Mouse (Mus musculus): ENCODE results near the gene Gm28308. TPM values are rescaled to one million over a fixed set of nuclear protein-coding genes. Genes with fewer than 3 reads are reported as not detected.
A peak's percentile ranks its signal among the peaks of the same experiment; 100 is the strongest.

The Gm28308 gene
- polyA plus RNA-seq, 1 experiment from 2014 or later = not detected

- DNase-seq (ENCODE audit: low spot score) (peak; percentile 98), ATAC-seq (peak; percentile 93)
- peak within 1 kb of the TSS; percentile 60 for H3K4me3 ChIP-seq (ENCODE audit: low read depth, low read length)
- no peaks in the 10 kb centered on the region; the same call in 1 of the 2 replicates for H3K4me1 ChIP-seq (ENCODE audit: insufficient read depth, low read depth, low read length)
- H3K27me3 ChIP-seq (replicated peaks; ENCODE audit: insufficient read depth, low read length) = peaks cover 30% of the 10 kb centered on the region; the same call in 1 of the 2 replicates
- peak within 1 kb of the TSS; percentile 55 for H3K4me2 ChIP-seq (replicated peaks; ENCODE audit: low read depth, low read length)
- H3K9ac ChIP-seq (replicated peaks; ENCODE audit: low read depth) = peak within 1 kb of the TSS; percentile 92
- H3K36me3 ChIP-seq (ENCODE audit: insufficient read depth, low read length) = no peaks in the 10 kb centered on the region
- no peaks in the 10 kb centered on the region for H3K9me3 ChIP-seq (ENCODE audit: low read length)
- TF ChIP-seq CTCF (IDR thresholded peaks at IDR 0.05) (peak; percentile 94), EP300 (IDR thresholded peaks at IDR 0.05) (peak; percentile 84)
- under 1% methylated on average over 65 of the region's 65 CpGs for WGBS
- H3K27ac ChIP-seq (ENCODE audit: low read length) = peak within 1 kb of the TSS; percentile 87
These were observed 8.9 kb downstream of the Gm28308 start, which contains the start of gene Hoxa5 for GRCm38 (mm10) chr6:52204050-52204752. TSS of gene Hoxa5 (minus strand) at chr6:52204587.

GRCm38 (mm10) chr6:52203371-52204049 lies 9.6 kb downstream of the Gm28308 start:
- H3K9ac ChIP-seq (replicated peaks; ENCODE audit: low read depth) = peak overlapping the region; percentile 92
- H3K4me2 ChIP-seq (replicated peaks; ENCODE audit: low read depth, low read length) = peak overlapping the region; percentile 55
- 2% methylated on average over 46 of the region's 46 CpGs for WGBS
- H3K9me3 ChIP-seq (ENCODE audit: low read length) = no peaks in the 10 kb centered on the region
- peak; percentile 17 for ATAC-seq
- TF ChIP-seq CTCF (IDR thresholded peaks at IDR 0.05) (no peak), EP300 (IDR thresholded peaks at IDR 0.05) (no peak)
- H3K4me3 ChIP-seq (ENCODE audit: low read depth, low read length) = peak overlapping the region; percentile 60
- peak overlapping the region; percentile 87 for H3K27ac ChIP-seq (ENCODE audit: low read length)
- peaks cover 26% of the 10 kb centered on the region; the same call in 1 of the 2 replicates for H3K27me3 ChIP-seq (replicated peaks; ENCODE audit: insufficient read depth, low read length)
- no peaks in the 10 kb centered on the region for H3K36me3 ChIP-seq (ENCODE audit: insufficient read depth, low read length)
- no peak for DNase-seq (ENCODE audit: low spot score)
- H3K4me1 ChIP-seq (ENCODE audit: insufficient read depth, low read depth, low read length) = no peaks in the 10 kb centered on the region; the same call in 1 of the 2 replicates

- H3K4me3 ChIP-seq (ENCODE audit: low read depth, low read length) = peak overlapping the region; percentile 60
- DNase-seq (ENCODE audit: low spot score) (no peak), ATAC-seq (no peak)
- peak overlapping the region; percentile 55 for H3K4me2 ChIP-seq (replicated peaks; ENCODE audit: low read depth, low read length)
- no peaks in the 10 kb centered on the region for H3K36me3 ChIP-seq (ENCODE audit: insufficient read depth, low read length)
- peak overlapping the region; percentile 92 for H3K9ac ChIP-seq (replicated peaks; ENCODE audit: low read depth)
- 11% methylated on average over 10 of the region's 10 CpGs for WGBS
- peaks cover 26% of the 10 kb centered on the region; the same call in 1 of the 2 replicates for H3K27me3 ChIP-seq (replicated peaks; ENCODE audit: insufficient read depth, low read length)
- peak overlapping the region; percentile 87 for H3K27ac ChIP-seq (ENCODE audit: low read length)
- TF ChIP-seq CTCF (IDR thresholded peaks at IDR 0.05) (no peak), EP300 (IDR thresholded peaks at IDR 0.05) (no peak)
- no peaks in the 10 kb centered on the region; the same call in 1 of the 2 replicates for H3K4me1 ChIP-seq (ENCODE audit: insufficient read depth, low read depth, low read length)
- H3K9me3 ChIP-seq (ENCODE audit: low read length) = no peaks in the 10 kb centered on the region
These were observed 10.1 kb downstream of the Gm28308 start for GRCm38 (mm10) chr6:52203121-52203370.

GRCm38 (mm10) chr6:52202362-52203120 lies 10.6 kb downstream of the Gm28308 start:
- Histone ChIP-seq H3K27me3 (replicated peaks; ENCODE audit: insufficient read depth, low read length) (peaks cover 26% of the 10 kb centered on the region; the same call in 1 of the 2 replicates), H3K9ac (replicated peaks; ENCODE audit: low read depth) (peak overlapping the region; percentile 92)
- 8% methylated on average over 22 of the region's 22 CpGs for WGBS

GRCm38 (mm10) chr6:52201269-52201668 lies 11.9 kb downstream of the Gm28308 start:
- Histone ChIP-seq H3K4me2 (replicated peaks; ENCODE audit: low read depth, low read length) (peak overlapping the region; percentile 55), H3K27ac (ENCODE audit: low read length) (peak overlapping the region; percentile 83), H3K4me3 (ENCODE audit: low read depth, low read length) (peak overlapping the region; percentile 22), H3K36me3 (ENCODE audit: insufficient read depth, low read length) (no peaks in the 10 kb centered on the region), H3K4me1 (ENCODE audit: insufficient read depth, low read depth, low read length) (no peaks in the 10 kb centered on the region; the same call in 1 of the 2 replicates), H3K27me3 (replicated peaks; ENCODE audit: insufficient read depth, low read length) (peaks cover 14% of the 10 kb centered on the region; the same call in 1 of the 2 replicates), H3K9me3 (ENCODE audit: low read length) (no peaks in the 10 kb centered on the region), H3K9ac (replicated peaks; ENCODE audit: low read depth) (peak overlapping the region; percentile 20; the same call in 1 of the 2 replicates)
- 67% methylated on average over 1 of the region's 1 CpGs for WGBS
- no peak for ATAC-seq
- TF ChIP-seq EP300 (IDR thresholded peaks at IDR 0.05) (no peak), CTCF (IDR thresholded peaks at IDR 0.05) (no peak)
- no peak for DNase-seq (ENCODE audit: low spot score)

More at GRCm38 (mm10) chr6:52202362-52203120, 10.6 kb downstream of the Gm28308 start:
- no peak for TF ChIP-seq EP300 (IDR thresholded peaks at IDR 0.05)
- no peak for TF ChIP-seq CTCF (IDR thresholded peaks at IDR 0.05)
- DNase-seq (ENCODE audit: low spot score) (no peak), ATAC-seq (no peak)
- Histone ChIP-seq H3K4me2 (replicated peaks; ENCODE audit: low read depth, low read length) (peak overlapping the region; percentile 55), H3K36me3 (ENCODE audit: insufficient read depth, low read length) (no peaks in the 10 kb centered on the region), H3K9me3 (ENCODE audit: low read length) (no peaks in the 10 kb centered on the region), H3K4me1 (ENCODE audit: insufficient read depth, low read depth, low read length) (no peaks in the 10 kb centered on the region; the same call in 1 of the 2 replicates), H3K4me3 (ENCODE audit: low read depth, low read length) (peak overlapping the region; percentile 60), H3K27ac (ENCODE audit: low read length) (peak overlapping the region; percentile 87)

Measured in lung, postnatal 0 days (tissue).